Mouse (Mus musculus) forebrain, embryonic 11.5 days (tissue): ENCODE results near the gene Ankrd39. TPM values are rescaled to one million over a fixed set of nuclear protein-coding genes. Genes with fewer than 3 reads are reported as not detected.

Experiments
- ATAC-seq: fragments of 200-750 bp; cut with Nextera tagmentation; replicated peaks from 2 replicates; pipeline ENCODE4 v1.8.0; 2017; ENCODE audit warnings: moderate TSS enrichment; ENCODE audit not compliant: low FRiP score
- DNase-seq: peaks from one replicate; pipeline ENCODE4 v3.0.0-alpha.2; 2017; ENCODE audit warnings: low spot score
- H3K27ac ChIP-seq: fragments of 300-500 bp; sonication (generic); 2 replicates; pipeline ENCODE4 v1.5.1; 2014; ENCODE audit warnings: low read depth, low read length
- H3K27me3 ChIP-seq: fragments of 300-500 bp; sonication (generic); 2 replicates; pipeline ENCODE4 v1.6.1; 2014; ENCODE audit warnings: mild to moderate bottlenecking, low read length, mixed read lengths; ENCODE audit not compliant: control insufficient read depth, insufficient read depth
- H3K36me3 ChIP-seq: fragments of 300-500 bp; sonication (generic); 2 replicates; pipeline ENCODE4 v1.6.1; 2014; ENCODE audit warnings: mild to moderate bottlenecking, low read length, moderate library complexity, mixed read lengths; ENCODE audit not compliant: control insufficient read depth, insufficient read depth
- H3K4me1 ChIP-seq: fragments of 300-500 bp; sonication (generic); replicated peaks from 2 replicates; pipeline ENCODE4 v1.6.1; 2014; ENCODE audit warnings: low read length, mixed read lengths; ENCODE audit not compliant: control insufficient read depth, insufficient read depth
- H3K4me2 ChIP-seq: fragments of 300-500 bp; sonication (generic); 2 replicates; pipeline ENCODE4 v1.6.1; 2014; ENCODE audit warnings: low read depth, mild to moderate bottlenecking, low read length, moderate library complexity, mixed read lengths; ENCODE audit not compliant: severe bottlenecking
- H3K4me3 ChIP-seq: fragments of 300-500 bp; sonication (generic); 2 replicates; pipeline ENCODE4 v1.5.1; 2014; ENCODE audit warnings: low read depth, low read length
- H3K9ac ChIP-seq: fragments of 300-500 bp; sonication (generic); 2 replicates; pipeline ENCODE4 v1.6.1; 2014; ENCODE audit warnings: low read length
- H3K9me3 ChIP-seq: fragments of 300-500 bp; sonication (generic); 2 replicates; pipeline ENCODE4 v1.6.1; 2016; ENCODE audit warnings: low read length, mixed read lengths; ENCODE audit not compliant: control insufficient read depth
- WGBS: fragments of 180-500 bp; shearing (Covaris S2); extraction: QIAGEN DNeasy Blood & Tissue Kit; methylation state at CpG from one replicate; pipeline ENCODE4 v1.1.7; 2014; 5-methylcytosine and 5-hydroxymethylcytosine counted together
- polyA plus RNA-seq: library from polyadenylated mRNA; unstranded; fragments of >200 nt; fragmentation: Nextera tagmentation; extraction: Ambion mirVana; gene quantifications from 2 replicates; pipeline ENCODE4 v1.2.1, GENCODE M21; 2014

Ankrd39 gene
- polyA plus RNA-seq, 1 experiment from 2014 or later = 18.7 TPM

GRCm38 (mm10) chr1:36531461-36531860 is 15.8 kb downstream of the Ankrd39 start:
- Histone ChIP-seq H3K27me3 (no peaks in the 10 kb centered on the region), H3K9ac (no peak overlapping the region), H3K9me3 (no peaks in the 10 kb centered on the region), H3K4me2 (no peak overlapping the region), H3K27ac (no peak overlapping the region), H3K4me1 (no peaks in the 10 kb centered on the region; the same call in 1 of the 2 replicates), H3K4me3 (no peak overlapping the region), H3K36me3 (no peaks in the 10 kb centered on the region)
- DNase-seq = no peak
- ATAC-seq = no peak
- WGBS = 89% methylated on average over 12 of the region's 12 CpGs

- H3K9ac ChIP-seq = no peak overlapping the region
- H3K4me3 ChIP-seq = no peak overlapping the region
- no peaks in the 10 kb centered on the region; the same call in 1 of the 2 replicates for H3K4me1 ChIP-seq
- WGBS = 90% methylated on average over 7 of the region's 7 CpGs
- H3K27ac ChIP-seq = no peak overlapping the region
- H3K36me3 ChIP-seq = no peaks in the 10 kb centered on the region
- H3K9me3 ChIP-seq = no peaks in the 10 kb centered on the region
- H3K27me3 ChIP-seq = no peaks in the 10 kb centered on the region
- H3K4me2 ChIP-seq = no peak overlapping the region
- DNase-seq (no peak), ATAC-seq (no peak)
Measured at GRCm38 (mm10) chr1:36530962-36531361, 16.3 kb downstream of the Ankrd39 start.

GRCm38 (mm10) chr1:36530485-36530884 is 16.8 kb downstream of the Ankrd39 start:
- Histone ChIP-seq H3K9ac (no peak overlapping the region), H3K4me2 (no peak overlapping the region), H3K27ac (no peak overlapping the region), H3K36me3 (no peaks in the 10 kb centered on the region), H3K4me1 (no peaks in the 10 kb centered on the region; the same call in 1 of the 2 replicates), H3K9me3 (no peaks in the 10 kb centered on the region), H3K4me3 (no peak overlapping the region), H3K27me3 (no peaks in the 10 kb centered on the region)
- 0 out of 2 replicates have a peak, but pooled peaks have one; percentile 8 for ATAC-seq
- WGBS = 85% methylated on average over 8 of the region's 8 CpGs
- DNase-seq = no peak

GRCm38 (mm10) chr1:36529875-36530274 is 17.4 kb downstream of the Ankrd39 start:
- Histone ChIP-seq H3K4me3 (no peak overlapping the region), H3K36me3 (no peaks in the 10 kb centered on the region; the same call in 1 of the 2 replicates), H3K4me2 (no peak overlapping the region), H3K27ac (no peak overlapping the region), H3K27me3 (no peaks in the 10 kb centered on the region), H3K9ac (no peak overlapping the region), H3K9me3 (no peaks in the 10 kb centered on the region), H3K4me1 (no peaks in the 10 kb centered on the region; the same call in 1 of the 2 replicates)
- 95% methylated on average over 4 of the region's 4 CpGs for WGBS
- ATAC-seq (no peak), DNase-seq (no peak)

GRCm38 (mm10) chr1:36529274-36529673 is 18.0 kb downstream of the Ankrd39 start:
- Histone ChIP-seq H3K9ac (no peak overlapping the region), H3K27ac (no peak overlapping the region), H3K36me3 (peaks cover 1% of the 10 kb centered on the region; the same call in 1 of the 2 replicates), H3K27me3 (no peaks in the 10 kb centered on the region), H3K4me2 (no peak overlapping the region), H3K4me3 (no peak overlapping the region), H3K9me3 (no peaks in the 10 kb centered on the region), H3K4me1 (no peaks in the 10 kb centered on the region; the same call in 1 of the 2 replicates)
- WGBS = 93% methylated on average over 4 of the region's 4 CpGs
- DNase-seq (no peak), ATAC-seq (no peak)

- Histone ChIP-seq H3K4me1 (no peaks in the 10 kb centered on the region; the same call in 1 of the 2 replicates), H3K27me3 (no peaks in the 10 kb centered on the region), H3K36me3 (peaks cover 4% of the 10 kb centered on the region; the same call in 1 of the 2 replicates), H3K9me3 (no peaks in the 10 kb centered on the region), H3K27ac (peak overlapping the region; percentile 51), H3K4me3 (no peak overlapping the region), H3K9ac (no peak overlapping the region), H3K4me2 (no peak overlapping the region)
- DNase-seq = no peak
- 19% methylated on average over 1 of the region's 1 CpGs for WGBS
- peak; percentile 68; the same call in 1 of the 2 replicates for ATAC-seq
Measured at GRCm38 (mm10) chr1:36528351-36528750, 18.9 kb downstream of the Ankrd39 start.

GRCm38 (mm10) chr1:36526903-36527302 is 20.3 kb downstream of the Ankrd39 start:
- no peak overlapping the region for H3K27ac ChIP-seq
- no peak overlapping the region for H3K9ac ChIP-seq
- H3K4me2 ChIP-seq = no peak overlapping the region
- H3K27me3 ChIP-seq = no peaks in the 10 kb centered on the region
- H3K4me3 ChIP-seq = no peak overlapping the region
- H3K36me3 ChIP-seq = peaks cover 4% of the 10 kb centered on the region; the same call in 1 of the 2 replicates
- no peaks in the 10 kb centered on the region; the same call in 1 of the 2 replicates for H3K4me1 ChIP-seq
- H3K9me3 ChIP-seq = no peaks in the 10 kb centered on the region
- ATAC-seq (no peak), DNase-seq (no peak)
- 95% methylated on average over 10 of the region's 10 CpGs for WGBS

- no peak overlapping the region for H3K4me3 ChIP-seq
- no peaks in the 10 kb centered on the region for H3K9me3 ChIP-seq
- peaks cover 13% of the 10 kb centered on the region for H3K36me3 ChIP-seq
- H3K27ac ChIP-seq = no peak overlapping the region
- no peak overlapping the region for H3K9ac ChIP-seq
- DNase-seq = no peak
- no peak for ATAC-seq
- 91% methylated on average over 12 of the region's 12 CpGs for WGBS
- H3K4me2 ChIP-seq = no peak overlapping the region
- H3K27me3 ChIP-seq = no peaks in the 10 kb centered on the region
- no peaks in the 10 kb centered on the region; the same call in 1 of the 2 replicates for H3K4me1 ChIP-seq
Measured at GRCm38 (mm10) chr1:36525774-36526173, 21.5 kb downstream of the Ankrd39 start.

GRCm38 (mm10) chr1:36524058-36524457 is 23.2 kb downstream of the Ankrd39 start:
- no peak overlapping the region for H3K4me3 ChIP-seq
- no peak for DNase-seq
- no peak overlapping the region for H3K27ac ChIP-seq
- H3K4me1 ChIP-seq = no peaks in the 10 kb centered on the region; the same call in 1 of the 2 replicates
- WGBS = 96% methylated on average over 5 of the region's 5 CpGs
- peaks cover 22% of the 10 kb centered on the region for H3K36me3 ChIP-seq
- H3K9me3 ChIP-seq = no peaks in the 10 kb centered on the region
- no peak overlapping the region for H3K4me2 ChIP-seq
- no peak for ATAC-seq
- H3K27me3 ChIP-seq = no peaks in the 10 kb centered on the region
- H3K9ac ChIP-seq = no peak overlapping the region
